Mouse (Mus musculus) frontal cortex, postnatal 14 days (tissue): ENCODE data around the gene Esp16.
"Not testable (repeated sequence)": the region's sequence is repeated elsewhere in the genome, so short reads cannot be mapped to it uniquely, and the experiment has no call there.

Experiments
- DNase-seq, 2 experiments: peaks; one replicate each; pipeline ENCODE4 v3.0.0; 2022; ENCODE audit warnings: low spot score in 2 of 2

Gene Esp16

DNA sequence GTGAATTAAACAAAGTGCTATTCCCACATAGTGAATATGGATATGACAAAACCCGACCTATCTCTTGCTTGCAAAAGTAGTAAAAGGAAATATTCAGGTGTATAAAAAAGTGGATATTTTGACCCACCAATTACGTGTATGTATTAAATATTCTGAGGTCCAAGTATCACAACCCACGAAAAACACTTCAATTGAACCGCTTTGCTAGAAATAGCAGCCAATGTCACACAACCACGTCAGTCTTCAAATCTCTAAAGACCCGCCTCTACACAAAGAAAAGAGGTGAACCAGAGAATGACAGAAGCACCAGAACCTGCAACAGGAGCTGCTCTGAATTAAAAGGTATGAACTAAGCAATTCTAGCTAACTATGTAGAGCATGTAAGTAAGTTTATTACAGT lies at the start of gene Esp16:
Gene Esp16 (plus strand): TSS at position 301 of the 400 bp plus-strand sequence.
- DNase-seq, result not testable (repeated sequence)

DNA sequence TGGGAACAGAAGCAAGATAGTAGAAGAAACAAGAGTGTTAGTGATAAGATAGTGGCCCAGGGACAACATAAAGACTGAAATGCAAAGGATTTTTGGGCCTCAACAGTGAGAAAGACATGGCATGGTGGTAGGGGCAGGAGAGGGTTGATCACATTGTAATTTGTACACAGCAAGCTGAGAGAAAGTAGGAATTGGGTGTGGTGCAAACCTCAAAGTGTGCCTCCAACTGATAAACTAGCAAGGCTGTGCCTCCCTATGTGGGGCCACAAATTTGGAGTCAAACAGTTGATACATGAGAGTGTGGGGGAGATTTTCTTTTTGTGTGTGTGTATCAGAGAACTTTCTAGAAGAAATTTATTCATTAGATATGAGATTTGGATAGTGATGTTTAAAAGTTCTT lies 37.9 kb upstream of the Esp16 start:
- DNase-seq, result not testable (repeated sequence)
